Mouse (Mus musculus) lung, postnatal 25 days (tissue): ENCODE measurements at regions not wholly inside any gene's neighbourhood (a gene's known extent, or its start where the extent isn't known, plus 50 kb on each side); places are given as distances from the start of the nearest gene placed in this dataset.
A peak's percentile ranks its signal among the peaks of the same experiment; 100 is the strongest.

Source experiments
- DNase-seq: peaks from one replicate; pipeline ENCODE4 v3.0.0; 2022; ENCODE audit warnings: low spot score

DNA sequence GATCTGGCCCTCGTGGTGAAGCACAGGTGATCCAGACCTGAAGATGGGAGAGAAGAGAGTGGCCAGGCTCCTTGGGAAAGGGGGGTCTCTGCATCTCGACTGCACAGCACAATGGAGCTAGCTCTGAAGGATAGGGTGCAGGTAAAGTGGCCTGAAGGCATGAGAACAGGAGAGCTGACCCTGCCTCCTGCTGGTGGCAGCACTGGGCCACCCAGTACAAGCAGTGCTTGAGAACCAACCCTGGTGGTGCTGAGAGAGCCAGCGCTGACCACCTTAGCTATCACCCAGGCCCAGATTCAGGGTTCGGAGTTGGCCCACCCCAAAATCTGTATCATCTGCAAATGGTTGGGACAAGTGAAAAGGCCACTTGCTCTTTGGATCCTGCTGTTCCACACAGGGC lies 66.2 kb downstream of the A730009L09Rik start:
- DNase-seq, result no peak

DNA sequence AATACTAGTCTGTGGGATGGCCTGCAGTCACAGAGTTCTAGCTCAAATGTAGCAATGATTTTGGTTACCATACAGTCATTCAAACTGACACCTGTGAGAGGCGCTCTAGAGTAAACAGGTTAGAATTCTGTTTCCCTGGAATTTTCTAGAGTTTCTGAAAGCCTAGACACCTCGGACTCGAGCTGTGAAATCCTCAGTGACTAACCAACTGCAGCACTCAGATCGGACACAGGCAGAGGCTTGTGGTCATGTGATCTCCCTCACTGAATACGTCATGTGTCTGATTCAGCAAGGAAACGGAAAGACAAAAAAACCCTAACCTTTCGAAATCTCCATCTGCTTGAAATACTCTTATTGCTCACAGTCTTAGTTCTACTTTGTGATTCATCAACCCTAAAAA lies 68.4 kb downstream of the A730009L09Rik start:
- DNase-seq, result peak; percentile 28

DNA sequence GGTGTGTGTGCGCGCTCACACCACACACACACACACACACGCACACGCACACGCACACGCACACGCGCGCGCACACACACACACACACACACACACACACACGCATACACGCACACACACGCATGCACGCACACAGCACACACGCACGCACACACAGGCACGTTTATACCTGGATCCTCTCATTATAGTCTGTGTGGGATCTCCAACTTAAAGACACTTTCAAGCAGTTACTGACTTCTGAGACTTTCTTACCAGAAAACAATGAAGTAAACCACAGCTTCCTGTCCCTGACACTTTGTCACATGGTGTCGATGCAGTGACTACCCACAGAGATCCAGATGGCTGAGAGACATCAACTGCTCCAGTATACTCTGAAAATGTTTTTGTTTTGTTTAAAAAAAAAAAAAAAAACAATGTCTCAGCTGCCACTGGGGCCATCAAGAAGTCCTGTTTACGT lies 68.9 kb downstream of the A730009L09Rik start:
- DNase-seq, result peak; percentile 35

- no peak for DNase-seq
Measured at GRCm38 (mm10) chr16:84584724-84585399, 69.9 kb downstream of the A730009L09Rik start.

DNA sequence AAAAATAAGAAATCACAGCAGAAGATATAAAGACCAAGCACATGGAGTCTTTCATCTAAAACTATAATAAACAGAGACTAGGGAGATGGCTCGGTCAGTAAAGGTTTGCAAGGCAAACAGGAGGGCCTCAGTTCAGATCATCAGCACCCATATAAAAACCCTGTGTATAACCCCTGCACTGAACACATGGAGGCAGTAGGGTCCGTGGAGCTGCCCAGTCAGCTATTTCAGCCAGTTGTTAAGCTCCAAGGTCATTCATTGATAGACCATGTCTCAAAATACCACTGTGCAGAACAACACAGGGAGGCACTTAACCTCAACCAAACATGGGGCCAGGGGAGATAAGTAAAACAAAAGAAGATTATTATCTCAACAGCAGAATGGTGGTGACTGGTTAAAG lies 78.1 kb downstream of the A730009L09Rik start:
- DNase-seq, result no peak

DNA sequence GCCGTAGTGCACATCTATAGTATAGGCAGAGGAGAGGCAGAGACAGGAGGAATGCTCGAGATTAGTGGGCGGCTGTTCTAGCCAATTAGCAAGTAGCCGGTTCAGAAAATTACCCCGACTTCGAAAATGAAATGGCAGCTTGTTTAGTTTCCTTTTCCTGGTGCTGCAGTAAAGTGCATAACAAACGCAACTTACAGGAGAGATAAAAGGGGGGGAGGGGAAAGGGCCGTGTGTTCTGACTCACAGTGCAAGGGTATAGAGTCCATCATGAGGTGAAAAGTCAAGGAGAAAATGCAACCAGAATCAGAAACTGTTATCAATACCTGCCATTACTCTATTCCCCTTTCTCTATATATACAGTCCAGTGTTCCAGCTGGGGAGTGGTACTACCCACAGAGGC lies 88.0 kb downstream of the A730009L09Rik start:
- no peak for DNase-seq

DNA sequence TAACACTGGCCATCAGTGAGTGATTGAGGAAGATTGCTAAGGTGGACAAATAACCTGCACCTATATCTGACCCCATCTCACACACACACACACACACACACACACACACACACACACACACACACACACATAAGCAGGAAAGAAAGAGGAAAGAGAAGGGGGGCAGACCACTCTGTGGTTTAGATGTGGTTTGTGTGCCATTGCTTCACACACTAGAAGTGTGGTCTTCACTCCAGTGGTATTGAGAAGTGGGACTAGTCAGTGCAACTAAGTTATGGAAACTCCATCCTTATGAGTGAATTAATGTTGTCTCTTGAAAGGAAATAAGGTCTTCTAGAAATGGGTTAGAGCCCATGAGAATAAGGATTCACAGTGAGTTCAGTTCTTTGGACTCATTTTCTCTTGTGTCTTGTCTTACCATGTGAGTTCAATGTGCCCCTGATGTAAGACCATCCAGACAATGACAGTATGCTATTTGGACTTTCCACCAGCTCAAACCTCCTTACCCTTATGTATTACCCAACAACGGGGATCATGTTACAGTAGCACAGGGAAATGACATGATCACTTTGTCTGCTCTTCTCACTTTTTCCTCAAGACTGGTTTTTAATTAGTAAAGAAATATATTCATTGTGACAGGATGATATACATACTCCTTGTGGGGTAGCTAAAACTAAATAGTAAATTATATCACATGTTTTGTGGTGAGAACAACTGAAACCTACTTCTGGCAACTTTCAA lies 88.7 kb downstream of the A730009L09Rik start:
- DNase-seq, result no peak

GRCm38 (mm10) chr16:84604272-84604975 lies 89.5 kb downstream of the A730009L09Rik start:
- no peak for DNase-seq

- peak; percentile 11 for DNase-seq
Measured at GRCm38 (mm10) chr16:84606010-84606803, 91.3 kb downstream of the A730009L09Rik start.

GRCm38 (mm10) chr16:84606804-84607095 lies 91.8 kb downstream of the A730009L09Rik start:
- DNase-seq, result no peak

GRCm38 (mm10) chr16:84607503-84607902 lies 92.6 kb downstream of the A730009L09Rik start:
- DNase-seq, result no peak

- DNase-seq, result no peak
Measured at GRCm38 (mm10) chr16:84615683-84616082, 100.8 kb downstream of the A730009L09Rik start.

GRCm38 (mm10) chr16:84616132-84616531 lies 101.2 kb downstream of the A730009L09Rik start:
- DNase-seq, result no peak

DNA sequence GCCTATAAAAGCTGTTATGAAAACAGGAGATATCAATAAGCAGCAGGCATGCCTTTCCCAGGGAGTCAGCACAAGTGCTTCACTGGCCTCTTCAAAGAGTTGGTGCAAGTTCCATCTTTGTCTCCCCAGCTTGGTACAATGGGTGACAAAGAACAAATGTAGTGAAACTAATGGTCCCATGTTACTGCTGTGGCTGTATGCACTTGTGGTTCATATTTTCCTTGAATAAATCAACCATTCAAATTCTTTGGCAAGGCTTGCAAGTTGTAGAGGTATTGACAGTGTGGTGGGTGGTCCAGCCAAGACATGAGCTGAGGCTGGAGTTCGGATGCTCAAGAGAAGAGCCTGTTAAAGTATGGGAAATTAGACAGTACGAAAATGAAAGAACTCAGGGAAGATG lies 103.5 kb downstream of the A730009L09Rik start:
- no peak for DNase-seq

DNA sequence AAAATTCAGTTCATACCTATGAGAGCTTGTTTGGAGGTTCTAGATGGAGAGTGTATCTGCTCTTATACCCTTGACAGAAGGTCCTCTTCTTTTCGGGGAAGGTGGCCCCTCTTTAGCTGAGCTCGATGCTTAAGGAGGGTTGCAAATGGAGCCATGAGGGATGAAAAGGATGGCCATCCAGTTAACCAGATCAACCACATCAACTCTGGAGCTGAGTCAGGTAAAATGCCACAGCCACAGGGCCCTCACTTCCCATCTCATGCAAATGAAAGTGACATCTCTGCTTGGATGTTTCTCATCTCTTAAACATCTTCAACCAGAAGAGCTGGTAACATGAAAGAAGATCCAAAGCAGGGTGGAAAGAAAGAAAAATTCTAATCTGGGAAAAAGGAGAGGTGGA lies 105.0 kb downstream of the A730009L09Rik start:
- no peak for DNase-seq

GRCm38 (mm10) chr16:84620861-84621260 lies 105.9 kb downstream of the A730009L09Rik start:
- DNase-seq, result no peak

DNA sequence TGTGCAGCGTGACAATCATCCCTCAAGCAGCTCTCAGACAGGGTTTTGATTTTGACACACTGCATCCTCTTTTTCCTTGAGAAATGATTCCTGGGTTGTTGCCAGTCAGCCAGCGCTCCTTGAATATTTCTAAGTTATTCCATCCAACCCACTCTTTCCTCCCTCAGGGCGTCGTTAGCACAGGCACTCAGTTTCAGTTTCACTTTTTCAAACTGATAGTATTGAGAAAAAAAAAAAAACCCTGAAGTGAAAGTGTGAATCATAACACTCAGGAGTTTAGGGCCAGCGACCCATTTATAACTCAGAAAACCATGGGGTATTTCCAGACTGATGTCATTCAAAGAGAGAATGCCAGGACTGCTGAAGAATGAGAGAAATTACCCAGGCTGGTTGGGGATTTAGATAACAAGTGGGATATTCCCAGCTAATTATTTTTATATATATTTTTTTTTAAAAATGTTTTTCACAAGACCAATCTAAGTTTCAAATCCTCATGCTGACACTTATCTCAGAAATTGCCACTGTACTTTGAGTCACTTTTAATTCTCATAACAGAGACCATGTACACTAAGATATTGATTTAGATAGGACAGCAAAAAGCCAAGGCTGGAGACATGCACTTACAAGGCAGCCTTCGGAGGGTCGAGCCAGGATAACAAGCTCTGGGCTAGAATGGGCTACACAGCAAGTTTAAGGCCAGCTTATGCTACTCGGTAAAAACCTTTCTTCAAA lies 106.5 kb downstream of the A730009L09Rik start:
- DNase-seq, result peak; percentile 25

DNA sequence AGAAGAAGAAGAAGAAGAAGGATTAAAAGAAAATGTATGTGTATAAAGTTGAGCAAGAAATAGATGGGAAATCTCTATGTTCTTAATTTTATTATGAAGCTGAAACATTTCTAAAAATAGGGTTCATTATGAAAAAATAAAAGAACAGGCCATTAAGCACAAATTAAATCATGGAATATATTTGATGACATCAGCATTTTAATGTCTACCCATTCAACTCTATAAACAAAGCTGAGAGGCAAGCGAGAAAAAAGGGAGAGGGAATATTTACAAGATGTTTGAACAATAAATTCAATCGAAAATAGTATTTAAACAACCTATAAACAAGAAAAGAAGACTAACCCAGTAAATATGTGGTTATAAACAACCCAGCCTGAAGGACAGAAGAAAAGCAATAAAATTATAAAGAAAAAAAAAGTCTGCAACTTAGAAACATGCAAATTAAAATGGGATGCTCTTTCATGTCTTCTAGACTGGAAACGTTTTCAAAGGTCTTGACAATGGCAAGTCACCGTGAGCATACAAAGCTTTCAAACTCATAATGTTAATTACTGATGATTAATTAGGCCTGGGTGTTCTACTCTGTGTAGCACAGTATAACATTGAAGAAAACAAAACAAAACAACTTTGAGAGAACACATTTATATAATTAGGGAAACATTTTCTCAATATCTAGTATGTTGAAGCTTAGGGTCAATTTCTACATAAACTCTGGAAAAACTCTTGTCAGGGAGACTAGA lies 108.6 kb downstream of the A730009L09Rik start:
- DNase-seq, result no peak

- DNase-seq, result no peak
Measured at GRCm38 (mm10) chr16:84624443-84625109, 109.7 kb downstream of the A730009L09Rik start.

- DNase-seq, result no peak
Measured at GRCm38 (mm10) chr16:84625110-84625722, 110.3 kb downstream of the A730009L09Rik start.
